Mouse (Mus musculus): ENCODE data around the gene Edc3.

DNA sequence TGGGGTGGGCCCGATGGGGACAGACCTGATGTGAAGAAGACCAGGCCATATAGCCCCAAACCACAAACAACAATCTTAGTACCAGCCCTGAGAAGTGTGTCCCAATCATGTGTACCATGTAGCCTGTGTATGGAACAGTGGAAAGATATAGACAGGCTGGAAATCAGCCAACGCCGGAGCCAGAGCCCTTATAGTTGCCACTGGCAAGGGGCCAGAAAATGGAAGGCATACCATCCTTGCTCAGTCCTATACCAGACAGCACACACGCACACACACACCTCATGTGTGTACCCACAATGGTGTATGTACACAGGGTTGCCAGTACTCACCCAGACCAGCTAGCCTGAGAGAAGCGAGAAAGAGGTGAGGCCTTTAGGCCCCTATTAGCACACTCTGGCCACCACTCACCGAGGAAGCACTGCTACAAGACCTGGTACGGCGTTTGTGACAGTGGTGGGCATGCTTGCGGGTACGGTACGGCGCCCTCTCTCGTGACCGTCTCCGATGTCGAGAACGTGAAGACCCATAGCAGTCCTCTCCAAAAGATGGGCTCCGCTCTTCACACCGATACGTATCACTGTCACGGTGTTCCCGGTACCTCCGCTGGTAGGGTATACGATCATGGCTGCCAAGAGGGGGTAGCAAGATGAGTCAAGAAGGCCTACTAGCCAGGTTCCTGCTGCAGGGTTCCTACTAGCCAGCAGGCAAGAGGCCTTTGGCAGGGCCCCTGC is 52.2 kb downstream of the Edc3 start:
- TF ChIP-seq EP300 (IDR thresholded peaks at IDR 0.05; ENCODE audit: low read depth), result no peak
- no peak for TF ChIP-seq CTCF (IDR thresholded peaks at IDR 0.05; ENCODE audit: low read depth)

Data from heart, postnatal 0 days (tissue).